Mouse (Mus musculus) retina, postnatal 1 day (tissue): ENCODE results near the gene Slc25a36.

Source experiments
- DNase-seq: peaks from one replicate; pipeline ENCODE4 v3.0.0-alpha.2; 2012

Gene Slc25a36

DNA sequence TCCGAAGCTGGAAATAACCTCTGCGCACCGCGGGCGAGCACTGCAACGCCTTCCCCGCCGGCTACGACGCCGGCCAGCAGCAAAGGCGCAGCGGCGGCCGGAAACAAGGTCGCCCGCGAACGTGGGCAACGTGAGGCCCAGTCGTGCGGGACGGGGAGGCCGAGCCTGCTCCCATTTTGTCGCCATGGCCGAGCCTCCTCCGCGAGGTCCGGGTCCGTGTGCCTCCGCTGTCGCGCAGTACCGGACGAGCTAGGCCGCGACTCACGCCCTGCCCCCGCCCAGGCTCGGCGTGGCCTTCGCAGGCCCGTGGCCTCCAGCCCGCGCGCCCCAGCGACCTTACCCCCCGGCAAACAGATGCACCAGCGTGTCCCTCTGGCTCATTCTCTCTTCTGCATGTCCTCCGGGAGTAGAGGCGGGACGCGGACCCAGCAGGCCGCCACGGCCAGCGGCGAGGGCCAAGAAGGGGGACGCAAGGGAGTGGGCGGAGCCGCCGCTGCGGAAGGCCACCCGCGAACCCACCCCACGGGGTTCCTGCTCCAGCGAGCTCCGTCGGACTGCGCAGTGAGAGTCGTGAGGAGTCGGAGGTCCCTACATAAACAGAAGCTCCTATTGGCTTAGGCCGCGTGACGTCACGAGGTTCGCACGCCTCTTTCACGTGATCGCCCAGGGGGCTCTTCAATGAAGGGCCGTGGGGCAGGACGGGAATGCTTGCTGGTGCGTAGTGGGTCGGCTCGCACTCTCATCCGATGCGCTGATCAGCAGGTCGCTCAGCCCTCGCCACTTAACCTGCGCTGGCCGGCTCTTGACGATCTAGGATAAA is at the start of gene Slc25a36:
TSS of gene Slc25a36 (minus strand) at position 587 of the 820 bp plus-strand sequence.
- peak; percentile 99 for DNase-seq

GRCm38 (mm10) chr9:97158412-97158811 is 47.5 kb upstream of the Slc25a36 start:
- no peak for DNase-seq

GRCm38 (mm10) chr9:97155981-97156380 is 45.0 kb upstream of the Slc25a36 start:
- no peak for DNase-seq

GRCm38 (mm10) chr9:97154956-97155355 is 44.0 kb upstream of the Slc25a36 start:
- no peak for DNase-seq

- no peak for DNase-seq
Measured at GRCm38 (mm10) chr9:97153006-97153405, 42.0 kb upstream of the Slc25a36 start.

DNA sequence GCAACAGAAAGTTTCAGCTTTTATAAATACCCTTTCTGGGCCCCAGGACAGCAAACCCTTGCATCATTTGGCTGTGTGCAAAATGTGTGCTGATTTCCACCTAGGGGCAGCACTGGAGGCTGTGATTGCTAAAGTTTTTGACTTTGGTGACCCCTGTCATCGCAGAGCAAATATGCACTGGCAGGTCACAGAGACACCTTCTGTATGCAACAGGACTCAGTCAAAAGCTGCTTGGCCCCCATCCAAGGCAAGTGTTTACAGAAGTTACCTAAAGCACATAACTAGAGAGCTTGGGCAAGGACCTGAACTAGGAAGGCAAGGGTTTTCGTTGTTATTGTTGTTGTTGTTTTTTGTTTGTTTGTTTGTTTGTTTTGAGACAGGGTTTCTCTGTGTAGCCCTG is 36.3 kb upstream of the Slc25a36 start:
- no peak for DNase-seq

GRCm38 (mm10) chr9:97145351-97145750 is 34.4 kb upstream of the Slc25a36 start:
- DNase-seq: no peak

GRCm38 (mm10) chr9:97143416-97143815 is 32.5 kb upstream of the Slc25a36 start:
- no peak for DNase-seq

GRCm38 (mm10) chr9:97142558-97142957 is 31.6 kb upstream of the Slc25a36 start:
- no peak for DNase-seq

DNA sequence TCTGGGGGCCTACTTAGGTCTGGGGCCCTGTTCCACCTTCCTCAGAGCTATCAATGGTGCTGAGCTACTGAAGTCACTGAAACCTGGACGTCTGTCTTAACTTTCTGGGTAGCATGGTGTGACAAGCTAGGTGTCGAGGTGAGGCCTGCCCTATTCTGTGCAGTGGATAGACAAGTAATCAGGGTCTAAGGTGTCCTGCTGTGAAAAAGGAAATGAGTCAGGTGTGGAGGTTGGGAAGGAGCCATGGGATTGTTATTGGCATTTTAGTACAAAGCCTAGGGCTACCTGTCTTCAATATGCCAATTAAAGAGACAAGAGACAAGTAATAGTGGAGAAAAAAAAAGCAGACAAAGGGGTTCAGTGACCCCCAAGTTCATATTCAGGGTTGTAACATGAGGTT is 30.8 kb upstream of the Slc25a36 start:
- DNase-seq: no peak

DNA sequence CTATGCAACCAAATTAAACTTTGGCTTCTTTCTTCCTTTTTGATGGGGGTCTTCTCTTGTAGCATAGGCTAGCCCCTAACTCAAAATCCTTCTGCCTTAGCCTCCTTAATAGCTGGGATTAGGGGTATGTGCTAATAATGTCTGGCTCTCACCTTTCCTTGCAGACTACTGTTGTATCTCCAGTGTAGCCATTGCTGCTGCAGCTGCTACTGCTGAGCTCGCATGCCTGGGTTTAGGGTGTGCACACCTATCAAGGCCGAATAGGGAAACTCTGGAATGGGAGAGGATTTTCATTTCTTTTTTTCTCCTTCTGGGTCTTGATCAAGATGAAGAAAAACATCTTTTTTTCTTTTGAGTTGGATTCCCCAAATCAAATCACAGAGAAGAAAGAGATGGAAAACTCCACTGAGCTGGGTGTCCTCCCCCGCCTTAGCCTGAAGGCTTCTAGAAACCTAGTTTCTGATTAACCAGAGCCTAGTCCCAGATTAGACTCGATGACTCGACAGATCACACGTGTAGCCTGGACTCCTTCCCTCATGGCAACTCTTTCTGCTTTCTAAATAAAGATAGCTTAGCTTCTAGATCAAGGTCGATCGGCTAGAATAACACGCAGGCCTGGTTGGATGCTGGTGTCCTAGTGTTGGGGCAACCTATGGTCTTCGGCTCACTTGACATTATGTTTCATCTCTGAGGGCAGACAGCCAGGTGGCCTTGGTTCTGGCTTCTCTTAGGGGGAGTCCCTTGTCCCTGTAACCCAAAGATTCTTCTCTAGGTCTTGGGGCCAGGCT is 29.4 kb upstream of the Slc25a36 start:
- DNase-seq: no peak

DNA sequence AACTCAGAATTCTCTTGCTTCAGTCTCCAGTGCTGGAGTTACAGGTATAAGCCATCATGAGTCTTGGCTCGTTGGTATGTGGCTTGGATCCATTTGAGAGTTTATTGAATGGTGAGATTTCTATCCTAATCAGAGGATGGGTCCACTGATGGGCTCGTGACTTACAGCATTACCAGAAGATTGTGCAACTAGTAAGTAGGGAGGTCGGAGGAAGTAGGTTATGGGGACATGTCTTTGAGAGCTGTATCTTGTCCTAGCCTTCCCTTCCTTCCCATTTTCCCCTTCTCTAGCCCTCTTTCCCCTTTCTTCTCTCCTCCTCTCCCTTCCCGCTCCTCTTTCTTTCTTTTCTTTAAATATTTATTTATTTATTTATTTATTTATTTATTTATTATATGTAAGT is 26.7 kb upstream of the Slc25a36 start:
- DNase-seq: no peak

DNA sequence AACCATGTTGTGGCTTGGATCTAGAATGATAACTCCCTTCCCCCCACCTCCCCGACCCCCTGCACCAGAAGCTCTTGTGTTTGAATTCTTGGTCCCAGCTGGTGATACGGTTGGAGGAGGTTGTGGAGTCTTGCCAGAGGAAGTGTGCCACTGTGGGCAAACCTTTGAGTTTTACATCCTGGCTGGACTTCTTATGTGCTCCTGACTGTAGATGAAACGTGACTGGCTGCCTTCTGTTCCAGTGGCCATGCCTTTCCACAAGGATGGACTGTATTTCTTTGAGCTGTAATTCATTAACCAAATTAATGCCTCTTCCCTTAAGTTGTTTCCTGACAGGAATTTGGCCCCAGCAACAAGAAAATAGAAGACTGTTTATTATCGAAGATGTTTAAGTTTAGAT is 26.2 kb upstream of the Slc25a36 start:
- no peak for DNase-seq

DNA sequence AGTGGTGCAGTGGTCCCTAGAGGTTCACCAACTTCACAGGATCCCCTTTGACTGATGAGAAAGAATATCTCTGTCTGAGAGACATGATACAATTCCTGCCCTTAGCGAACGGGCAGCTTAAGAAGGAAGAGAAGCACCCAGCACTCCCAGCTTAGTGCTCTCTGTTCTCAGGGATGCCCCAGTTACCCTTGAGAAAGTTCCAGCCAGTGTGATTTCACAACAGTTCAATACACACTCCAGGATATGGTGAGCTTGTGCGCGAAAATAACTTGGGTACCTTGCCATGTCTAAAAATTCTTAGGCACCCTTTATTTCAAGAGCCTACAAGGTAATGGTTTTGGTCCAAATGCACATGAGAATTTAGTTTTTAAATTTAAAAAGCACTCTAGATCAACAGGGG is 24.9 kb upstream of the Slc25a36 start:
- no peak for DNase-seq

DNA sequence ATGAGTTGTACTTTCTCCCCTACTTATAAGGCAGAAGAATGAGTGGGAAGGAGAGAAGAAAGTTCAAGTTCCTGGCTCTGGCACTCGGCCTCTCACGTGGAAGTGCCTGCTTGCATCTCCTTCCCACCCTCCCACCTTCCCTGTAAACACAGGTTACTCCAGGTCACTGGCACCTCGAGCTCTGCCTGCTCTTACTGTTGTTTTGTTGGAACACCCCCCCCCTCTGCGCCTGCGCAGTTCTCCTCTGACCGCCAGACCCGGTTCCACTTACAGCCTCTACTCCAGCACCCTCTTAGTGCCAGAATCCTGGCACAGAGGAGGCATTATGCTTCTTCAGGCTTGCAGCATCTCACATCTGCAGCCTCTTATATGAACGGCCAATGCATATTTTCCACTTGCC is 22.2 kb upstream of the Slc25a36 start:
- DNase-seq: no peak

GRCm38 (mm10) chr9:97130001-97130400 is 19.0 kb upstream of the Slc25a36 start:
- DNase-seq: no peak

DNA sequence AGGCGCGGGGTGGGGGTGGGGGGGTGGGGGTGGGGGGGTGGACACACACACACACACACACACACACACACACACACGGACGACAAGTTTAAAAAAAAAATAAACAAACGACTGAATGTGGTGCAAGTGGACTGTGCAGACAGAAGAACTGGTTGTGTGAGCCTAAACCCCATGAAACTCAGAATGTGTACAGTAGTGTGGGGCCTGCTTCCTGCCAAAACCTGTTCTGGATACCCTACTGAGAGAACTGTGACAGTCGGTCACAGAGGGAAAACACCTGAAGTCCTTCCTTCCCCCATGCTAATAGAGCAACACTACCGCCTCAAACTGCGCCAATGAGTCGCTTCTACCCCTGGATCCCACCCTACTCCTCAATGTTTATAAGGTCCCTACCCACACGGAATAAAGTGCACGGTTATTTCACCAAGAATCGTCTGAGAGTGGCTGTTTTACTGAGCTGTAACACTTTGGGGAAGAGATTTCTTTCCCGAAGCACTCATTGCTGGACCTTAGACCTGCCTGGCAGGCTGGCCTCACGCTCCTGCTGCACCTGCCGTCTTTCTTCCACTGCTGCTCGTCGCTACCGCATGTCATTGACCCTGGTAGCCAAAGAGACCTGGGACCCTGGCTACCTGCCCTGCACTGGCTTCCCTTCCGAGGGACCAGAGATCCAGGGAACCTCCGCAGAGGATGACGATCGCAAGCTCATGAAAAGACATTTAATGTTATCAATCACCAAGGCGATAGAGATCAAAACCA is 13.2 kb upstream of the Slc25a36 start:
- DNase-seq: no peak

- DNase-seq: no peak
Measured at GRCm38 (mm10) chr9:97121432-97121831, 10.5 kb upstream of the Slc25a36 start.

GRCm38 (mm10) chr9:97114271-97114670 is 3.3 kb upstream of the Slc25a36 start:
- DNase-seq: no peak

DNA sequence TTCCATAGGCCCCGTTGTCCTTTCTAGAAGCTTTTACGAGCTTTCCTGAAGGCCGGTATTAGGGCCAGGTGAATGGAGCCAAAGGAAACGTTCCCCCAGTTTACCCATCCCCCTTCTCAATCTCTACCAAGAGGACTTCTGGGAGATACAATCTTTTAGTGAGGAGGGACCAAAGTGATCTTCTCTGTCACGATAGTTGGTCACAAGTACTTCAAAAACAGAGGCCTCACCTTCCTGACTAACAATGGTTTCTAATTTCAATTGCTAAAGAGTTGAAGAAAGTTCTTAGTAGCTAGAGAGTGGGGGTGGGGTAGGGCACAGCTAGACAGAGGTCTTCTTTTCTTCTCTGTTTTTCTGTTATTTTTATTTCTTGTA is 2.6 kb upstream of the Slc25a36 start:
- DNase-seq: no peak

DNA sequence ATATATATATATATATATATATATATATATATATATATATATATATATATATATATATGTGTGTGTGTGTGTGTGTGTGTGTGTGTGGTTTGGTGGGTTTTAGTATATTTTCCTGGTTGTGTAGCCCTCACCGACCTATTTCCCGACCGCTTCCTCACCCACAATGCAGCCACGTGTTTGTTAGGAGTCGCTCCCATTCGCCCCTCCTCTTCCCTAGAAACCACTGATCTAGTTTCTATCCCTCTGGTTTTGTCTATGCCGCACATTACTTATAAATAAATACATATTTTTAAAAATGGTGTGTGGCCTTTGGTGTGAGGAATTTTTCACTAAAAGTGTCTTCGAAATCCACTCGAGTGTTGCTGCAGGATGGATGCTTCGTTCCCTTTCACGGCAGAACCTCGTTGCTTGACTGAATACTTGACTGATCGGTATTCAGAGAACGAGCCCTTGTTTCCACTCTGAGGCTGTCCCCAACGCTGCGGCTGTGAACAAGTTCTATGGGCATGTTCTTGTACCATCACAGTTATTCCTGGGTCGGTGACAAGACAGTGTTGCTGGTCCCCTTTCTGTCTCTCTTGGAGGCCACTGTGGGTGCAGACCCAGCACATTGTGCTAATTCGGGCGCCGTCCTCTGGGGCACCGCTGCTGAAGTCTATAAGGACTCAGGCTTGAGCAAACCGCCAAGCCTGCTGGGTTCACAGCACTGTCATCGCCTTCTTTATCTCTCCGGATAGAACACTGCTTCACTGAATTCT is 2.0 kb upstream of the Slc25a36 start:
- no peak for DNase-seq

DNA sequence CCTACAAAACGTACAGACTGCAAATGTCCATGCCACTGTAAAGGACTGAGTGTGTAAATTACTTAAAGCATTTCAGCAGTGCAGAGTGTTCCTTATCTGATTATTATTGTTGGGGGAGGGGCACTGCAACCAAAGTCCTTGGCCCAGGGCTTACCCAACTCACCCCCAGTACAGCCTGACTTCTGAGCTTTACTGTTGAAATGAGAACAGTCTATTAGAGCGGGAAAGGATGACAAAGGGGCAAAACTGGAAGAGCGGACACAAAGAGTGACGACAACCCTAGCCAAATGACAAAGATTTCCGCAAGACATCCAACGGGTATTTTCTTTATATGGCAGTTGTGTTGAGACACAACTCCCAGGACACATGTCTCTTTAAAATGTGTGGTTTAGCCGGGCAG is 1.3 kb upstream of the Slc25a36 start:
- DNase-seq: peak; percentile 10

DNA sequence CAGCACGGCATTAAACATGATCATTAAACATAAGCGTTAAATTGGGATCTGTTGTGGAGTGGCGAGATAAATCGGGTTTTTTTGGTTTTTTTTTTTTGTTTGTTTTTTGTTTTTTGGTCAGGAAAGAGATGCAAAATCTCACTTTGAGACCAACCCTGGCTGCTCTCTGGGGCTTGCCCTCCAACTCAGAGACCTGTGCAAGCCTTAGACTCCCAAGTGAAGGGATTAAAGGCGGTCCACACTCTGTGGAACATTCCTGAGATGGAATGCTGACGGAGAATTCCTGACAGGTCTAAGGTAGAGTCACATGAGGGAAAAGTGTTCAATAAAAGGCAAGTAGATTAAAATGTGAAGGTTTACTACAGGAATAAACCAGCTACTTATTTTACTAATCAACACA is 549 bp upstream of the Slc25a36 start:
- DNase-seq: no peak
